32 mouse cellular contexts compared by ENCODE assay signal in genomic region chr6:81805942-81806341, GRCm38 (mm10).
"Had no signal": no experiment of that assay in that cellular context is flagged by ENCODE, and none has a peak within 500 bp of the region (broad histone marks: within the 10 kb centered on the region; RNA-seq: fewer than 3 reads in every experiment).

No protein-coding gene starts in this region.

- H3K9ac ChIP-seq: heart, embryonic 12.5 days; heart, embryonic 13.5 days; heart, embryonic 15.5 days; hindbrain, embryonic 14.5 days; hindbrain, embryonic 15.5 days; intestine, embryonic 15.5 days; kidney, embryonic 15.5 days had no signal

- H3K9me3 ChIP-seq: heart, embryonic 10.5 days; heart, embryonic 12.5 days; heart, embryonic 13.5 days; heart, embryonic 15.5 days; hindbrain, embryonic 15.5 days; intestine, embryonic 15.5 days; kidney, embryonic 15.5 days had no signal

- H3K27ac ChIP-seq: heart, adult 2 months; heart, embryonic 10.5 days; heart, embryonic 13.5 days; heart, embryonic 15.5 days; hindbrain, embryonic 14.5 days; hindbrain, embryonic 15.5 days; intestine, embryonic 15.5 days; kidney, embryonic 15.5 days; kidney, postnatal 0 days; left cerebral cortex, adult 2 months had no signal

- ATAC-seq: inflammation-experienced regulatory T-cells, adult 6 months; intestine, embryonic 15.5 days; intestine, embryonic 16.5 days; intestine, postnatal 0 days had no signal

- DNase-seq: heart, adult 2 months; heart, postnatal 10 days; heart, postnatal 14 days; heart, postnatal 36 days; heart, postnatal 4 days; kidney, adult 11 months; kidney, adult 18-20 months; kidney, adult 2 months; kidney, adult 8-10 months; kidney, adult 9 months; kidney, postnatal 10 days; kidney, postnatal 14 days; kidney, postnatal 25 days; kidney, postnatal 36 days; kidney, postnatal 4 days; layer of hippocampus, adult 9-11 months; layer of hippocampus, postnatal 36 days had no signal

- H3K4me2 ChIP-seq: heart, embryonic 11.5 days; heart, embryonic 12.5 days; heart, embryonic 13.5 days; heart, embryonic 15.5 days; hindbrain, embryonic 14.5 days; hindbrain, embryonic 15.5 days; intestine, embryonic 15.5 days; kidney, embryonic 15.5 days had no signal

- H3K36me3 ChIP-seq: heart, embryonic 10.5 days; heart, embryonic 12.5 days; heart, embryonic 13.5 days; heart, embryonic 15.5 days; hindbrain, embryonic 15.5 days; intestine, embryonic 15.5 days; kidney, embryonic 15.5 days had no signal

- H3K4me1 ChIP-seq: heart, embryonic 10.5 days; heart, embryonic 12.5 days; heart, embryonic 13.5 days; heart, embryonic 15.5 days; hindbrain, embryonic 15.5 days; intestine, embryonic 15.5 days; kidney, embryonic 15.5 days had no signal

- H3K27me3 ChIP-seq: heart, embryonic 12.5 days; heart, embryonic 13.5 days; heart, embryonic 15.5 days; hindbrain, embryonic 15.5 days; intestine, embryonic 15.5 days; kidney, embryonic 15.5 days had no signal

- H3K4me3 ChIP-seq: heart, adult 2 months; heart, embryonic 10.5 days; heart, embryonic 12.5 days; heart, embryonic 13.5 days; heart, embryonic 15.5 days; hindbrain, embryonic 15.5 days; intestine, embryonic 15.5 days; kidney, embryonic 15.5 days; layer of hippocampus, adult 2 months; left cerebral cortex, adult 2 months had no signal
